Mouse (Mus musculus) gastrocnemius, adult 2 months (tissue): ENCODE results near the gene A830031A19Rik. TPM values are rescaled to one million over a fixed set of nuclear protein-coding genes. Genes with fewer than 3 reads are reported as not detected.

Experiments used
- DNase-seq: peaks from one replicate; pipeline ENCODE4 v3.0.0; 2022
- H3K27ac ChIP-seq: fragments of 200-600 bp; 2 replicates; pipeline ENCODE4 v1.8.1; 2022; ENCODE audit warnings: mild to moderate bottlenecking
- H3K4me3 ChIP-seq: fragments of 200-600 bp; 2 replicates; pipeline ENCODE4 v1.8.1; 2022; ENCODE audit warnings: mild to moderate bottlenecking, moderate library complexity
- CTCF ChIP-seq: fragments of 200-600 bp; IDR thresholded peaks from 2 replicates; pipeline ENCODE4 v1.8.1; 2022; ENCODE audit warnings: antibody characterized with exemption, mild to moderate bottlenecking, moderate library complexity
- intact Hi-C: fragments of 180-260 bp; cut with DNase I; formaldehyde crosslinking; loops from one replicate; pipeline ENCODE4 v1.15.1; 2025
- long read RNA-seq, 2 experiments: library from polyadenylated mRNA; stranded (forward); transcript quantifications; one replicate each; pipeline ENCODE4 v2.0.0; 2021
- total RNA-seq, 2 experiments: library from RNA; stranded (reverse); gene quantifications; 2 replicates each; pipeline ENCODE4 v1.2.3; 2021

The A830031A19Rik gene
- not detected for total RNA-seq
- long read RNA-seq, experiment 1 = 0 reads
- long read RNA-seq, experiment 2 = 0 reads

GRCm38 (mm10) chr11:24074634-24075104, at the start of gene A830031A19Rik:
Gene A830031A19Rik (minus strand): TSS chr11:24075054.
- Histone ChIP-seq H3K4me3 (peak within 1 kb of the TSS; percentile 73), H3K27ac (no peak within 1 kb of the TSS)
- intact Hi-C loops = no loop called here
- TF ChIP-seq CTCF = no peak
- DNase-seq = no peak

- Histone ChIP-seq H3K27ac (no peak overlapping the region), H3K4me3 (no peak overlapping the region)
- intact Hi-C loops = no loop called here
- no peak for TF ChIP-seq CTCF
- DNase-seq = no peak
These were observed 49.1 kb upstream of the A830031A19Rik start for GRCm38 (mm10) chr11:24123991-24124390.

GRCm38 (mm10) chr11:24122899-24123298, 48.0 kb upstream of the A830031A19Rik start:
- Histone ChIP-seq H3K27ac (no peak overlapping the region), H3K4me3 (no peak overlapping the region)
- intact Hi-C loops = no loop called here
- no peak for DNase-seq
- TF ChIP-seq CTCF = no peak

- Histone ChIP-seq H3K27ac (no peak overlapping the region), H3K4me3 (no peak overlapping the region)
- no peak for TF ChIP-seq CTCF
- intact Hi-C loops = no loop called here
- DNase-seq = no peak
These were observed 46.3 kb upstream of the A830031A19Rik start for GRCm38 (mm10) chr11:24121136-24121535.

GRCm38 (mm10) chr11:24116582-24117318, 41.9 kb upstream of the A830031A19Rik start:
- intact Hi-C loops = no loop called here
- TF ChIP-seq CTCF = no peak
- DNase-seq = no peak
- Histone ChIP-seq H3K27ac (no peak overlapping the region), H3K4me3 (no peak overlapping the region)

GRCm38 (mm10) chr11:24116041-24116440, 41.2 kb upstream of the A830031A19Rik start:
- Histone ChIP-seq H3K4me3 (no peak overlapping the region), H3K27ac (no peak overlapping the region)
- no peak for DNase-seq
- TF ChIP-seq CTCF = no peak
- intact Hi-C loops = no loop called here

GRCm38 (mm10) chr11:24115017-24115752, 40.3 kb upstream of the A830031A19Rik start:
- H3K27ac ChIP-seq = no peak overlapping the region

GRCm38 (mm10) chr11:24111720-24112119, 36.9 kb upstream of the A830031A19Rik start:
- H3K27ac ChIP-seq = no peak overlapping the region
- no peak for DNase-seq
- no peak for TF ChIP-seq CTCF

More at GRCm38 (mm10) chr11:24115017-24115752, 40.3 kb upstream of the A830031A19Rik start:
- intact Hi-C loops = no loop called here
- TF ChIP-seq CTCF = no peak
- no peak overlapping the region for H3K4me3 ChIP-seq
- DNase-seq = no peak

GRCm38 (mm10) chr11:24110113-24110512, 35.3 kb upstream of the A830031A19Rik start:
- no peak overlapping the region for H3K4me3 ChIP-seq
- H3K27ac ChIP-seq = no peak overlapping the region
- intact Hi-C loops = no loop called here
- no peak for TF ChIP-seq CTCF
- DNase-seq = no peak

More at GRCm38 (mm10) chr11:24111720-24112119, 36.9 kb upstream of the A830031A19Rik start:
- intact Hi-C loops = no loop called here
- H3K4me3 ChIP-seq = no peak overlapping the region

- Histone ChIP-seq H3K4me3 (no peak overlapping the region), H3K27ac (no peak overlapping the region)
- no peak for DNase-seq
- TF ChIP-seq CTCF = no peak
- intact Hi-C loops = no loop called here
These were observed 34.5 kb upstream of the A830031A19Rik start for GRCm38 (mm10) chr11:24109388-24109787.

GRCm38 (mm10) chr11:24108974-24109373, 34.1 kb upstream of the A830031A19Rik start:
- intact Hi-C loops = no loop called here

GRCm38 (mm10) chr11:24107414-24107813, 32.6 kb upstream of the A830031A19Rik start:
- intact Hi-C loops = no loop called here
- no peak for DNase-seq
- Histone ChIP-seq H3K27ac (no peak overlapping the region), H3K4me3 (no peak overlapping the region)
- TF ChIP-seq CTCF = no peak

More at GRCm38 (mm10) chr11:24108974-24109373, 34.1 kb upstream of the A830031A19Rik start:
- no peak for DNase-seq
- Histone ChIP-seq H3K4me3 (no peak overlapping the region), H3K27ac (no peak overlapping the region)
- TF ChIP-seq CTCF = no peak

- no peak overlapping the region for H3K4me3 ChIP-seq
- DNase-seq = no peak
- intact Hi-C loops = no loop called here
- no peak overlapping the region for H3K27ac ChIP-seq
- TF ChIP-seq CTCF = no peak
These were observed 28.4 kb upstream of the A830031A19Rik start for GRCm38 (mm10) chr11:24103128-24103742.
